Mouse (Mus musculus) kidney, postnatal 0 days (tissue): ENCODE results near the gene Kalrn. TPM values are rescaled to one million over a fixed set of nuclear protein-coding genes. Genes with fewer than 3 reads are reported as not detected.
A peak's percentile ranks its signal among the peaks of the same experiment; 100 is the strongest.

Experiments
- ATAC-seq: fragments of 200-750 bp; cut with Nextera tagmentation; replicated peaks from 2 replicates; pipeline ENCODE4 v1.8.0; 2017; ENCODE audit warnings: low read depth, moderate number of reproducible peaks, moderate TSS enrichment, moderate library complexity; ENCODE audit not compliant: low FRiP score
- DNase-seq: peaks from one replicate; pipeline ENCODE4 v3.0.0-alpha.2; 2016; ENCODE audit warnings: low spot score
- H3K27ac ChIP-seq: fragments of 300-500 bp; sonication (generic); 2 replicates; pipeline ENCODE4 v1.5.1; 2014; ENCODE audit warnings: mild to moderate bottlenecking
- H3K27me3 ChIP-seq: fragments of 300-500 bp; sonication (generic); 2 replicates; pipeline ENCODE4 v1.6.1; 2014; ENCODE audit warnings: low read length, mixed read lengths; ENCODE audit not compliant: insufficient read depth
- H3K36me3 ChIP-seq: fragments of 300-500 bp; sonication (generic); 2 replicates; pipeline ENCODE4 v1.6.1; 2014; ENCODE audit warnings: low read length, mixed read lengths; ENCODE audit not compliant: insufficient read depth
- H3K4me1 ChIP-seq: fragments of 300-500 bp; sonication (generic); replicated peaks from 2 replicates; pipeline ENCODE4 v1.6.1; 2014; ENCODE audit warnings: antibody characterized with exemption, low read length, mixed read lengths; ENCODE audit not compliant: insufficient read depth
- H3K4me2 ChIP-seq: fragments of 300-500 bp; sonication (generic); 2 replicates; pipeline ENCODE4 v1.6.1; 2014; ENCODE audit warnings: mild to moderate bottlenecking, low read length, moderate library complexity, mixed read lengths
- H3K4me3 ChIP-seq: fragments of 300-500 bp; sonication (generic); replicated peaks from 2 replicates; pipeline ENCODE4 v1.5.1; 2014; ENCODE audit warnings: low read depth, low read length
- H3K9ac ChIP-seq: fragments of 300-500 bp; sonication (generic); 2 replicates; pipeline ENCODE4 v1.6.1; 2014; ENCODE audit warnings: low read depth, low read length
- H3K9me3 ChIP-seq: fragments of 300-500 bp; sonication (generic); replicated peaks from 2 replicates; pipeline ENCODE4 v1.6.1; 2016; ENCODE audit warnings: low read length, inconsistent platforms, mixed read lengths
- CTCF ChIP-seq: IDR thresholded peaks from 2 replicates; pipeline ENCODE4 v1.5.1; 2016; ENCODE audit warnings: antibody characterized with exemption, low read depth, mild to moderate bottlenecking, moderate library complexity
- WGBS: fragments of 180-500 bp; shearing (Covaris S2); extraction: QIAGEN DNeasy Blood & Tissue Kit; methylation state at CpG from one replicate; pipeline ENCODE4 v1.1.7; 2014; 5-methylcytosine and 5-hydroxymethylcytosine counted together
- polyA plus RNA-seq: library from polyadenylated mRNA; unstranded; fragments of >200 nt; fragmentation: Nextera tagmentation; extraction: Ambion mirVana; gene quantifications from 2 replicates; pipeline ENCODE4 v1.2.1, GENCODE M21; 2015

The Kalrn gene
- polyA plus RNA-seq, 1 experiment from 2014 or later: 20.0 TPM

GRCm38 (mm10) chr16:34278249-34278790 is 295.0 kb downstream of the Kalrn start:
- H3K4me3 ChIP-seq: no peak overlapping the region
- ATAC-seq: no peak
- no peak overlapping the region for H3K27ac ChIP-seq
- H3K9me3 ChIP-seq: no peaks in the 10 kb centered on the region
- H3K9ac ChIP-seq: no peak overlapping the region
- H3K27me3 ChIP-seq: no peaks in the 10 kb centered on the region
- no peak for DNase-seq
- no peak overlapping the region for H3K4me2 ChIP-seq
- TF ChIP-seq CTCF: no peak
- H3K4me1 ChIP-seq: no peaks in the 10 kb centered on the region
- H3K36me3 ChIP-seq: no peaks in the 10 kb centered on the region
- WGBS: 46% methylated on average over 4 of the region's 4 CpGs

GRCm38 (mm10) chr16:34274607-34275006 is 298.7 kb downstream of the Kalrn start:
- H3K36me3 ChIP-seq: no peaks in the 10 kb centered on the region
- DNase-seq: peak; percentile 24
- peak; percentile 75 for ATAC-seq
- no peak overlapping the region for H3K9ac ChIP-seq
- no peaks in the 10 kb centered on the region for H3K27me3 ChIP-seq
- H3K27ac ChIP-seq: no peak overlapping the region
- H3K4me3 ChIP-seq: no peak overlapping the region
- H3K4me2 ChIP-seq: no peak overlapping the region
- peak; percentile 62; the same call in 1 of the 2 replicates for TF ChIP-seq CTCF
- no peaks in the 10 kb centered on the region for H3K4me1 ChIP-seq
- no peaks in the 10 kb centered on the region for H3K9me3 ChIP-seq

- H3K9ac ChIP-seq: no peak overlapping the region
- WGBS: 81% methylated on average over 5 of the region's 5 CpGs
- H3K27ac ChIP-seq: no peak overlapping the region
- no peaks in the 10 kb centered on the region for H3K9me3 ChIP-seq
- no peak for TF ChIP-seq CTCF
- ATAC-seq (no peak), DNase-seq (no peak)
- H3K4me2 ChIP-seq: no peak overlapping the region
- no peaks in the 10 kb centered on the region for H3K4me1 ChIP-seq
- H3K27me3 ChIP-seq: no peaks in the 10 kb centered on the region
- no peak overlapping the region for H3K4me3 ChIP-seq
- H3K36me3 ChIP-seq: no peaks in the 10 kb centered on the region
Measured at GRCm38 (mm10) chr16:34271476-34271875, 301.9 kb downstream of the Kalrn start.

GRCm38 (mm10) chr16:34270681-34271080 is 302.7 kb downstream of the Kalrn start:
- Histone ChIP-seq H3K27ac (no peak overlapping the region), H3K36me3 (no peaks in the 10 kb centered on the region), H3K4me1 (no peaks in the 10 kb centered on the region), H3K9me3 (no peaks in the 10 kb centered on the region), H3K4me2 (no peak overlapping the region), H3K9ac (no peak overlapping the region), H3K4me3 (no peak overlapping the region), H3K27me3 (no peaks in the 10 kb centered on the region)
- no peak for DNase-seq
- no peak for ATAC-seq
- WGBS: 77% methylated on average over 2 of the region's 2 CpGs
- no peak for TF ChIP-seq CTCF

- DNase-seq: no peak
- Histone ChIP-seq H3K4me2 (no peak overlapping the region), H3K27ac (no peak overlapping the region), H3K4me3 (no peak overlapping the region), H3K36me3 (no peaks in the 10 kb centered on the region), H3K9me3 (no peaks in the 10 kb centered on the region), H3K9ac (no peak overlapping the region), H3K4me1 (no peaks in the 10 kb centered on the region), H3K27me3 (no peaks in the 10 kb centered on the region)
- WGBS: 90% methylated on average over 8 of the region's 8 CpGs
- ATAC-seq: no peak
- no peak for TF ChIP-seq CTCF
Measured at GRCm38 (mm10) chr16:34269642-34270041, 303.7 kb downstream of the Kalrn start.

- ATAC-seq (no peak), DNase-seq (no peak)
- Histone ChIP-seq H3K9ac (no peak overlapping the region), H3K9me3 (no peaks in the 10 kb centered on the region), H3K27ac (no peak overlapping the region), H3K4me3 (no peak overlapping the region), H3K4me2 (no peak overlapping the region), H3K27me3 (no peaks in the 10 kb centered on the region), H3K36me3 (no peaks in the 10 kb centered on the region), H3K4me1 (no peaks in the 10 kb centered on the region)
- WGBS: 100% methylated on average over 1 of the region's 1 CpGs
- TF ChIP-seq CTCF: peak; percentile 31; the same call in 1 of the 2 replicates
Measured at GRCm38 (mm10) chr16:34267751-34268150, 305.6 kb downstream of the Kalrn start.

GRCm38 (mm10) chr16:34264671-34265070 is 308.7 kb downstream of the Kalrn start:
- Histone ChIP-seq H3K27me3 (no peaks in the 10 kb centered on the region), H3K9me3 (no peaks in the 10 kb centered on the region), H3K9ac (no peak overlapping the region), H3K4me1 (no peaks in the 10 kb centered on the region), H3K4me2 (no peak overlapping the region), H3K27ac (no peak overlapping the region), H3K4me3 (no peak overlapping the region), H3K36me3 (no peaks in the 10 kb centered on the region)
- no peak for DNase-seq
- ATAC-seq: no peak
- WGBS: 83% methylated on average over 3 of the region's 3 CpGs
- no peak for TF ChIP-seq CTCF
